Mouse (Mus musculus): ENCODE data around the gene Trio. TPM values are rescaled to one million over a fixed set of nuclear protein-coding genes. Genes with fewer than 3 reads are reported as not detected.

Trio gene
- polyA plus RNA-seq, 1 experiment from 2014 or later: 28.9 TPM

GRCm38 (mm10) chr15:27718668-27719067, 307.0 kb downstream of the Trio start:
- DNase-seq: no peak
- H3K27me3 ChIP-seq (ENCODE audit: insufficient read depth, low read length): no peaks in the 10 kb centered on the region
- H3K4me3 ChIP-seq (ENCODE audit: low read depth, low read length): no peak overlapping the region
- no peak for ATAC-seq (ENCODE audit: insufficient read depth)
- no peaks in the 10 kb centered on the region for H3K4me1 ChIP-seq (ENCODE audit: insufficient read depth)
- no peaks in the 10 kb centered on the region for H3K36me3 ChIP-seq (ENCODE audit: insufficient read depth)
- no peaks in the 10 kb centered on the region for H3K9me3 ChIP-seq (ENCODE audit: low read depth, low read length)
- TF ChIP-seq CTCF (IDR thresholded peaks at IDR 0.05; ENCODE audit: low read depth): no peak
- H3K4me2 ChIP-seq: no peak overlapping the region
- H3K27ac ChIP-seq (ENCODE audit: low read depth): no peak overlapping the region
- WGBS: 68% methylated on average over 7 of the region's 7 CpGs
- no peak overlapping the region for H3K9ac ChIP-seq

DNA sequence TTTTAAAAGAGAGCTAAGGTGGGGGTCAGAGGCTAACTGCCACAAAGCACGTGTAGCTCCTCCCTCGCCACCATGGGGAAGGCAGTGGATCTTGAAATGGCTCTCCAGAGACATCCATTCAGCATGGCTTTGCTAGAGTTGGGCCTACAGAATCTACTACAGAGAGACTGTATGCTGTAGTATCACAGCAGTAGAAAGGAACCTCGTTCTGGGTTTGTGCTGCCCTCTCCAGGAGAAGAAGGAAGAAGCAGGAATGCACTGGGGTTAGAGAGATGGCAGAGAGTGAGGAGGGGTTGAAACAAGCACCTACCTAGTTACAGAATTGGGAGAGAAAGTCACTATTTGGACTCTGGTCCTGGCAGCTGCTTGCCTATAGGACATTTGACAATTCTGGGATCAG, 310.3 kb downstream of the Trio start:
- no peak overlapping the region for H3K9ac ChIP-seq
- H3K27ac ChIP-seq (ENCODE audit: low read depth): no peak overlapping the region
- no peak overlapping the region for H3K4me3 ChIP-seq (ENCODE audit: low read depth, low read length)
- no peak overlapping the region for H3K4me2 ChIP-seq
- DNase-seq: peak; percentile 70
- ATAC-seq (ENCODE audit: insufficient read depth): no peak
- no peaks in the 10 kb centered on the region for H3K36me3 ChIP-seq (ENCODE audit: insufficient read depth)
- H3K4me1 ChIP-seq (ENCODE audit: insufficient read depth): no peaks in the 10 kb centered on the region
- peak; percentile 61 for TF ChIP-seq CTCF (IDR thresholded peaks at IDR 0.05; ENCODE audit: low read depth)
- H3K9me3 ChIP-seq (ENCODE audit: low read depth, low read length): no peaks in the 10 kb centered on the region
- H3K27me3 ChIP-seq (ENCODE audit: insufficient read depth, low read length): no peaks in the 10 kb centered on the region
- 44% methylated on average over 3 of the region's 3 CpGs for WGBS

- H3K9ac ChIP-seq: no peak overlapping the region
- WGBS: 56% methylated on average over 9 of the region's 9 CpGs
- no peak overlapping the region for H3K4me3 ChIP-seq (ENCODE audit: low read depth, low read length)
- no peak overlapping the region for H3K27ac ChIP-seq (ENCODE audit: low read depth)
- DNase-seq (peak; percentile 63), ATAC-seq (ENCODE audit: insufficient read depth) (no peak; the same call in 1 of the 2 replicates)
- H3K4me1 ChIP-seq (ENCODE audit: insufficient read depth): no peaks in the 10 kb centered on the region
- no peak for TF ChIP-seq CTCF (IDR thresholded peaks at IDR 0.05; ENCODE audit: low read depth)
- no peaks in the 10 kb centered on the region for H3K9me3 ChIP-seq (ENCODE audit: low read depth, low read length)
- no peaks in the 10 kb centered on the region for H3K36me3 ChIP-seq (ENCODE audit: insufficient read depth)
- no peaks in the 10 kb centered on the region for H3K27me3 ChIP-seq (ENCODE audit: insufficient read depth, low read length)
- no peak overlapping the region for H3K4me2 ChIP-seq
Observed at GRCm38 (mm10) chr15:27710698-27711097, 314.9 kb downstream of the Trio start.

DNA sequence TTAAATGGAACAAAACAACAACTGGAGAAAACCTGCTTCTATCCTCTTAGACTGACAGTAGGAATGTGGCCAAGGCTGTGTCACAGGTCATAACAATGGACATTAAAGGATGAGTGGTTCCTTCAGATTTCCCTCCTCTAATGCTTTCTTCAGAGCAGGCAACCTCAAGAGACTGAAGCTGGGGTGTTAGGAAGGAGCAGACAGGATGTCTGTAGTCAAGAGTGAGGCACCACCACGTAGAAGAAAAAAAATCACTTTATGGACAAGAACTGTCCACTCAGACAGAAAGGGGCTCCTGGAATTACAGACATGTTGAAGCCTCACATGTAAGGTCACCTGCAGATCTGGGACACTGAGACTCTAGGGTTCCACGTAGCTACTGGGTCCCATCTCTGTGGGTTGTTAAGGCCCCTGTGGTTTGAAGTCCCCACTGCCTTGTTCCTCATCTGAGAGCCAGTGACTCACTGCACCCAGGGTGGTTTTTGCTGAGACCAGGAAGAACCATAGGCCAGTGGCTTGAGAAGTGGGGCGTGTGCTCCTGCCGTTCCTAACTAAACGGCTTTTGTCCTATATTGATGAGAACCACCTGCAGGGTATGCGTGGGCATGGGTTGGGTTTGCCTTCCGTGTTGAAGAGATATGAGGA, 316.6 kb downstream of the Trio start:
- no peak overlapping the region for H3K4me3 ChIP-seq (ENCODE audit: low read depth, low read length)
- no peak overlapping the region for H3K4me2 ChIP-seq
- no peak for ATAC-seq (ENCODE audit: insufficient read depth)
- H3K27ac ChIP-seq (ENCODE audit: low read depth): no peak overlapping the region
- DNase-seq: no peak
- no peaks in the 10 kb centered on the region for H3K27me3 ChIP-seq (ENCODE audit: insufficient read depth, low read length)
- H3K36me3 ChIP-seq (ENCODE audit: insufficient read depth): no peaks in the 10 kb centered on the region
- no peaks in the 10 kb centered on the region for H3K4me1 ChIP-seq (ENCODE audit: insufficient read depth)
- no peaks in the 10 kb centered on the region for H3K9me3 ChIP-seq (ENCODE audit: low read depth, low read length)
- WGBS: 88% methylated on average over 7 of the region's 7 CpGs
- TF ChIP-seq CTCF (IDR thresholded peaks at IDR 0.05; ENCODE audit: low read depth): no peak
- H3K9ac ChIP-seq: no peak overlapping the region

- no peak overlapping the region for H3K9ac ChIP-seq
- DNase-seq (no peak), ATAC-seq (ENCODE audit: insufficient read depth) (no peak)
- no peak overlapping the region for H3K27ac ChIP-seq (ENCODE audit: low read depth)
- H3K4me3 ChIP-seq (ENCODE audit: low read depth, low read length): no peak overlapping the region
- no peaks in the 10 kb centered on the region for H3K9me3 ChIP-seq (ENCODE audit: low read depth, low read length)
- WGBS: 51% methylated on average over 3 of the region's 3 CpGs
- no peaks in the 10 kb centered on the region for H3K36me3 ChIP-seq (ENCODE audit: insufficient read depth)
- H3K4me1 ChIP-seq (ENCODE audit: insufficient read depth): no peaks in the 10 kb centered on the region
- H3K27me3 ChIP-seq (ENCODE audit: insufficient read depth, low read length): no peaks in the 10 kb centered on the region
- no peak for TF ChIP-seq CTCF (IDR thresholded peaks at IDR 0.05; ENCODE audit: low read depth)
- H3K4me2 ChIP-seq: no peak overlapping the region
Observed at GRCm38 (mm10) chr15:27708499-27708898, 317.1 kb downstream of the Trio start.

GRCm38 (mm10) chr15:27702972-27703313, 322.7 kb downstream of the Trio start:
- H3K27me3 ChIP-seq (ENCODE audit: insufficient read depth, low read length): no peaks in the 10 kb centered on the region
- no peaks in the 10 kb centered on the region for H3K9me3 ChIP-seq (ENCODE audit: low read depth, low read length)
- ATAC-seq (ENCODE audit: insufficient read depth) (peak; percentile 58; the same call in 1 of the 2 replicates), DNase-seq (no peak)
- no peaks in the 10 kb centered on the region for H3K36me3 ChIP-seq (ENCODE audit: insufficient read depth)
- 0% methylated on average over 1 of the region's 1 CpGs for whole genome bisulfite sequencing
- H3K9ac ChIP-seq: no peak overlapping the region
- H3K27ac ChIP-seq (ENCODE audit: low read depth): peak overlapping the region; percentile 16; the same call in 1 of the 2 replicates
- no peaks in the 10 kb centered on the region for H3K4me1 ChIP-seq (ENCODE audit: insufficient read depth)
- H3K4me2 ChIP-seq: no peak overlapping the region
- H3K4me3 ChIP-seq (ENCODE audit: low read depth, low read length): no peak overlapping the region
- no peak for TF ChIP-seq CTCF (IDR thresholded peaks at IDR 0.05; ENCODE audit: low read depth)

GRCm38 (mm10) chr15:27702031-27702971, 323.3 kb downstream of the Trio start:
- TF ChIP-seq CTCF (IDR thresholded peaks at IDR 0.05; ENCODE audit: low read depth): no peak
- DNase-seq: peak; percentile 56
- Histone ChIP-seq H3K9ac (no peak overlapping the region), H3K4me3 (ENCODE audit: low read depth, low read length) (no peak overlapping the region), H3K9me3 (ENCODE audit: low read depth, low read length) (no peaks in the 10 kb centered on the region), H3K36me3 (ENCODE audit: insufficient read depth) (no peaks in the 10 kb centered on the region), H3K27ac (ENCODE audit: low read depth) (peak overlapping the region; percentile 16; the same call in 1 of the 2 replicates), H3K27me3 (ENCODE audit: insufficient read depth, low read length) (no peaks in the 10 kb centered on the region), H3K4me1 (ENCODE audit: insufficient read depth) (no peaks in the 10 kb centered on the region), H3K4me2 (no peak overlapping the region)
- peak; percentile 65; the same call in 1 of the 2 replicates for ATAC-seq (ENCODE audit: insufficient read depth)
- WGBS: 23% methylated on average over 11 of the region's 11 CpGs
